Mouse (Mus musculus) heart, postnatal 0 days (tissue): ENCODE measurements around the gene Ppip5k1.

Source experiments
- CTCF ChIP-seq: IDR thresholded peaks from 2 replicates; pipeline ENCODE4 v1.5.1; 2016; ENCODE audit warnings: antibody characterized with exemption, control low read depth, low read depth
- EP300 ChIP-seq: IDR thresholded peaks from 2 replicates; pipeline ENCODE4 v1.6.1; 2016; ENCODE audit warnings: antibody characterized with exemption, low read depth

DNA sequence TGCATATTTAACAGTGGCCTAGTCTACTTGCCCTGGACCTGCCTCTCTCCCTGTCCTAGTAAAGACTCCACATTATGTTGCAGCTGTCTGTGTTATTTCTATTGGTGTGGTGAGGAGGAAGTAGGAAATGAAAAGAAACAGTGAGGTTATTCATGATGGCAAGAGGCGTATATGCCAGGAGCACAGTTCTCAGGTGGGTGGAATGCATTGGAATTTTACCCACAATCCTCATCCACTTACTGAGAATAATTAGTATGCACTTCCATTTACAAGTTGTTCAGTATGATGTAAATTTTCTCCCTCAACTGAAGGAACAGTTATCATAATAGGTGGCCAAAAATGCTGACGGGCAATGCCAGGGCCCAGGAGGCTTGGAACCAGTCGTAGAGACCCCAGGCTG is 8.5 kb upstream of the Ppip5k1 start:
- TF ChIP-seq CTCF (no peak), EP300 (no peak)
